Mouse (Mus musculus): ENCODE measurements around the gene Arid3a.
"Not testable (repeated sequence)": the region's sequence is repeated elsewhere in the genome, so short reads cannot be mapped to it uniquely, and the experiment has no call there.

The Arid3a gene

GRCm38 (mm10) chr10:79946752-79947322 lies 20.0 kb downstream of the Arid3a start:
- DNase-seq (ENCODE audit: low spot score in 2 of 2): no peak

- no peak for DNase-seq (ENCODE audit: low spot score in 2 of 2)
Observed at GRCm38 (mm10) chr10:79947502-79947901, 20.7 kb downstream of the Arid3a start.

- no peak for DNase-seq (ENCODE audit: low spot score in 2 of 2)
Observed at GRCm38 (mm10) chr10:79949873-79950272, 23.0 kb downstream of the Arid3a start.

- DNase-seq (ENCODE audit: low spot score in 2 of 2): no peak
Observed at GRCm38 (mm10) chr10:79950661-79951060, 23.8 kb downstream of the Arid3a start.

- DNase-seq (ENCODE audit: low spot score in 2 of 2): no peak
Observed at GRCm38 (mm10) chr10:79953946-79954345, 27.1 kb downstream of the Arid3a start.

GRCm38 (mm10) chr10:79955691-79956090 lies 28.8 kb downstream of the Arid3a start:
- no peak for DNase-seq (ENCODE audit: low spot score in 2 of 2)

- DNase-seq (ENCODE audit: low spot score in 2 of 2): no peak
Observed at GRCm38 (mm10) chr10:79956643-79957154, 29.9 kb downstream of the Arid3a start.

GRCm38 (mm10) chr10:79958140-79958816 lies 31.4 kb downstream of the Arid3a start:
- DNase-seq (ENCODE audit: low spot score in 2 of 2): peak in 1 of 2 experiments; percentile 52

GRCm38 (mm10) chr10:79959412-79959811 lies 32.6 kb downstream of the Arid3a start:
- DNase-seq (ENCODE audit: low spot score in 2 of 2): not testable (repeated sequence)

GRCm38 (mm10) chr10:79959847-79960601 lies 33.2 kb downstream of the Arid3a start, which contains the start of gene Wdr18:
Gene Wdr18 (plus strand): TSS chr10:79960152.
- peak; percentile 99 to 100 for DNase-seq (ENCODE audit: low spot score in 2 of 2)

- DNase-seq (ENCODE audit: low spot score in 2 of 2): no peak
Observed at GRCm38 (mm10) chr10:79960671-79961294, 33.9 kb downstream of the Arid3a start.

- DNase-seq (ENCODE audit: low spot score in 2 of 2): no peak
Observed at GRCm38 (mm10) chr10:79964727-79965126, 37.9 kb downstream of the Arid3a start.

- DNase-seq (ENCODE audit: low spot score in 2 of 2): no peak
Observed at GRCm38 (mm10) chr10:79965325-79965724, 38.5 kb downstream of the Arid3a start.

GRCm38 (mm10) chr10:79966886-79967400 lies 40.1 kb downstream of the Arid3a start:
- DNase-seq (ENCODE audit: low spot score in 2 of 2): no peak

- DNase-seq (ENCODE audit: low spot score in 2 of 2): no peak
Observed at GRCm38 (mm10) chr10:79968181-79968580, 41.3 kb downstream of the Arid3a start.

GRCm38 (mm10) chr10:79969124-79969568 lies 42.3 kb downstream of the Arid3a start:
- DNase-seq (ENCODE audit: low spot score in 2 of 2): no peak

- no peak for DNase-seq (ENCODE audit: low spot score in 2 of 2)
Observed at GRCm38 (mm10) chr10:79970415-79971182, 43.8 kb downstream of the Arid3a start, which contains the start of gene Grin3b. Gene Grin3b (plus strand): TSS chr10:79970715.

GRCm38 (mm10) chr10:79971183-79971497 lies 44.3 kb downstream of the Arid3a start:
- no peak for DNase-seq (ENCODE audit: low spot score in 2 of 2)

- DNase-seq (ENCODE audit: low spot score in 2 of 2): no peak
Observed at GRCm38 (mm10) chr10:79972831-79973230, 46.0 kb downstream of the Arid3a start.

GRCm38 (mm10) chr10:79974087-79974486 lies 47.2 kb downstream of the Arid3a start:
- DNase-seq (ENCODE audit: low spot score in 2 of 2): no peak

- no peak for DNase-seq (ENCODE audit: low spot score in 2 of 2)
Observed at GRCm38 (mm10) chr10:79974668-79975067, 47.8 kb downstream of the Arid3a start.
